Mouse (Mus musculus): ENCODE measurements around the gene Vmn1r127. TPM values are rescaled to one million over a fixed set of nuclear protein-coding genes. Genes with fewer than 3 reads are reported as not detected.
"Not testable (repeated sequence)": the region's sequence is repeated elsewhere in the genome, so short reads cannot be mapped to it uniquely, and the experiment has no call there.

The Vmn1r127 gene
- not detected in 2 replicates for total RNA-seq (2021)
- long read RNA-seq, experiment 1, result 0 reads
- long read RNA-seq, experiment 2, result 0 reads

GRCm38 (mm10) chr7:21319761-21320160 is at the start of gene Vmn1r127:
TSS of gene Vmn1r127 (minus strand) at chr7:21319861.
- DNase-seq, result not testable (repeated sequence)

- DNase-seq, result not testable (repeated sequence)
Observed at GRCm38 (mm10) chr7:21361191-21361590, 41.5 kb upstream of the Vmn1r127 start, which contains the start of gene Vmn1r129. TSS of gene Vmn1r129 (minus strand) at chr7:21361291.

GRCm38 (mm10) chr7:21349073-21349472 is 29.4 kb upstream of the Vmn1r127 start, which contains the start of gene Vmn1r128:
TSS of gene Vmn1r128 (plus strand) at chr7:21349373.
- not testable (repeated sequence) for DNase-seq

- DNase-seq, result not testable (repeated sequence)
Observed at GRCm38 (mm10) chr7:21301367-21301766, 18.3 kb downstream of the Vmn1r127 start, which contains the start of gene Vmn1r126. TSS of gene Vmn1r126 (minus strand) at chr7:21301467.

- not testable (repeated sequence) for DNase-seq
Observed at GRCm38 (mm10) chr7:21271879-21272278, 47.8 kb downstream of the Vmn1r127 start, which contains the start of gene Vmn1r125. TSS of gene Vmn1r125 (plus strand) at chr7:21272179.

Other genes with a start within 250 kb of the Vmn1r127 start
- gene Vmn1r121, start 221.3 kb downstream of the Vmn1r127 start, total RNA-seq (2021), result not detected in 2 replicates
- not detected in 2 replicates for gene Vmn1r122, start 185.7 kb downstream of the Vmn1r127 start, total RNA-seq (2021)
- not detected in 2 replicates for gene Vmn1r123, start 157.7 kb downstream of the Vmn1r127 start, total RNA-seq (2021)
- not detected in 2 replicates for gene Gm5157, start 129.4 kb downstream of the Vmn1r127 start, total RNA-seq (2021)
- gene Vmn1r124, start 59.2 kb downstream of the Vmn1r127 start, total RNA-seq (2021), result not detected in 2 replicates
- gene Vmn1r125, start 47.7 kb downstream of the Vmn1r127 start, total RNA-seq (2021), result not detected in 2 replicates
- gene Vmn1r126, start 18.4 kb downstream of the Vmn1r127 start, total RNA-seq (2021), result not detected in 2 replicates
- gene Vmn1r128, start 29.5 kb upstream of the Vmn1r127 start, total RNA-seq (2021), result not detected in 2 replicates
- gene Vmn1r129, start 41.4 kb upstream of the Vmn1r127 start, total RNA-seq (2021), result not detected in 2 replicates
- not detected in 2 replicates for gene Gm6882, start 112.9 kb upstream of the Vmn1r127 start, total RNA-seq (2021)
- gene Vmn1r130, start 191.9 kb upstream of the Vmn1r127 start, total RNA-seq (2021), result not detected in 2 replicates
- gene Vmn1r131, start 226.2 kb upstream of the Vmn1r127 start, total RNA-seq (2021), result not detected in 2 replicates